Mouse (Mus musculus) CH12.LX (cell line): ENCODE results near the gene Otud7b.

Source experiments
- CTCF ChIP-seq, 2 experiments: IDR thresholded peaks in 1 of 2; conservative IDR thresholded peaks in 1 of 2; 2 replicates each; pipeline ENCODE4 v1.5.1; 2011 to 2012; ENCODE audit warnings: low read depth in 2 of 2, low read length in 2 of 2, improper control_type of control experiment in 1 of 2, inconsistent platforms in 1 of 2, mild to moderate bottlenecking in 1 of 2, moderate library complexity in 1 of 2
- ELF1 ChIP-seq: IDR thresholded peaks from 2 replicates; pipeline ENCODE4 v1.6.1; 2014; ENCODE audit warnings: low read depth, mild to moderate bottlenecking, inconsistent platforms, low read length, improper control_type of control experiment
- ETS1 ChIP-seq: conservative IDR thresholded peaks from 2 replicates; pipeline ENCODE4 v1.6.1; 2012; ENCODE audit warnings: low read depth, mild to moderate bottlenecking, inconsistent platforms, low read length, improper control_type of control experiment, moderate library complexity
- MXI1 ChIP-seq: IDR thresholded peaks from 2 replicates; pipeline ENCODE4 v1.6.1; 2011; ENCODE audit warnings: mild to moderate bottlenecking, low read depth, low read length, improper control_type of control experiment
- SIN3A ChIP-seq: IDR thresholded peaks from 2 replicates; pipeline ENCODE4 v1.6.1; 2012; ENCODE audit warnings: low read length, improper control_type of control experiment, inconsistent platforms
- ZMIZ1 ChIP-seq: IDR thresholded peaks from 2 replicates; pipeline ENCODE4 v1.6.1; 2012; ENCODE audit warnings: low read depth, mild to moderate bottlenecking, inconsistent platforms, low read length, improper control_type of control experiment

DNA sequence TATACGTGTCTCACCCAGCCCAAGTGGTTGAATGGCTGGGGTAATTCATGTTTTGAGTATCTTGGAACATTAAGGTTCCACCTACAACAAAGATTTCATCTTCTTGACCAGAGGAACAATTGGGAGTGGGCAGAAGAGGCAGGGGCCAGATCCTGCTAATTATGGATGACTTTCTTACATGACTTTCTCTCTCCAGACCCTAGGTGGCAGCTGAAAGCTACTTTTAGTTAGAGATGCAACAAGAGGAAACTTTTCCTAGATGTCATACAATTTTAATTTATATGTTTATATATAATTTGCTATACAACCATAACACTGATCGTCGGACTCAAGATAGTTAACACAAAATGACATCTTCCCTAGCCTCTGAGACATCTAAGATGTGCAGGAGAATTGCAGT is 103.5 kb downstream of the Otud7b start:
- TF ChIP-seq CTCF (conservative IDR thresholded peaks at IDR 0.05 in 1 of 2, IDR thresholded peaks at IDR 0.05 in 1 of 2; ENCODE audit: low read depth in 2 of 2, low read length in 2 of 2), result peak in 1 of 2 experiments; percentile 52; a peak in 2 of 4 replicates
- no peak for TF ChIP-seq SIN3A
- TF ChIP-seq ETS1, result no peak
- no peak for TF ChIP-seq MXI1
- no peak for TF ChIP-seq ZMIZ1
- TF ChIP-seq ELF1, result no peak
